In the genomic region with DNA sequence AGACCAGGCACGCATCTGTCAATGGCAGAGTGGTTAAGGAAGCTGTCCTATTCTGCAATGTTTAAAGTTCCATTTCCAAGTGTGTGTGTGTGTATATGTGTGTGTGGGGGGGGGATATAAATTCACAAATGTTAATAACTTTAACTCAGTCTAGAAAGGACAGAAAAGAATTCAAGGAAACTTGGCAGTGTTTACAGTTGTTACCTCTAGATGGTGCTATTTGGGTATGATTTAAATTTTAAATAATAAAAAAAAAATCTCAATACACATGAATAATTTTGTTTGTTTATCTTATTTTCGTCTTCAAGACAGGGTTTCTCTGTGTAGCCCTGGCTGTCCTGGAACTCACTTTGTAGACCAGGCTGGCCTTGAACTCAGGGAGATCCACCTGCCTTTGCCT, we compare ENCODE assay signal across 18 mouse cellular contexts. TPM values are rescaled to one million over a fixed set of nuclear protein-coding genes. Genes with fewer than 3 reads are reported as not detected.
A peak's percentile ranks its signal among the peaks of the same experiment; 100 is the strongest.
DNase-seq lines count a peak whose midpoint lies in the region; ATAC-seq and TF ChIP-seq lines count a peak whose summit lies in the region.
"Had no signal": no experiment of that assay in that cellular context is flagged by ENCODE, and none has a peak within 500 bp of the region (broad histone marks: within the 10 kb centered on the region; RNA-seq: fewer than 3 reads in every experiment).

No protein-coding gene starts in this region.

- H3K4me3 ChIP-seq in heart, adult 2 months, result no peak overlapping the region
- no peak overlapping the region for H3K4me3 ChIP-seq in liver, postnatal 0 days (ENCODE audit: low read depth, low read length)
- no peak overlapping the region for H3K4me3 ChIP-seq in liver, embryonic 12.5 days
- no peak overlapping the region for H3K4me3 ChIP-seq in E14TG2a.4 (replicated peaks; ENCODE audit: low read length)
- H3K4me3 ChIP-seq: embryonic facial prominence, embryonic 12.5 days; heart, embryonic 15.5 days; hindbrain, embryonic 12.5 days; limb, embryonic 13.5 days; megakaryocyte, embryonic 14.5 days had no signal

- H3K79me2 ChIP-seq in heart, adult 2 months (replicated peaks; ENCODE audit: control insufficient read depth, insufficient read depth, low read length), result no peaks in the 10 kb centered on the region

- H3K36me3 ChIP-seq in heart, adult 2 months (ENCODE audit: control insufficient read depth, insufficient read depth, low read length), result no peaks in the 10 kb centered on the region
- H3K36me3 ChIP-seq in liver, postnatal 0 days (replicated peaks; ENCODE audit: insufficient read depth, low read length), result no peaks in the 10 kb centered on the region
- H3K36me3 ChIP-seq in liver, embryonic 12.5 days, result no peaks in the 10 kb centered on the region
- H3K36me3 ChIP-seq in E14TG2a.4 (ENCODE audit: insufficient read depth, low read length), result no peaks in the 10 kb centered on the region
- H3K36me3 ChIP-seq in splenic B cell, adult 2 months (ENCODE audit: control insufficient read depth, insufficient read depth, low read length, poor library complexity, severe bottlenecking), result no peaks in the 10 kb centered on the region
- H3K36me3 ChIP-seq: embryonic facial prominence, embryonic 12.5 days; heart, embryonic 15.5 days; hindbrain, embryonic 12.5 days; limb, embryonic 13.5 days had no signal

- H3K27me3 ChIP-seq in heart, adult 2 months (ENCODE audit: control insufficient read depth, insufficient read depth, low read length), result no peaks in the 10 kb centered on the region
- 0 out of 2 replicates have a peak, but pooled peaks cover 8% of the 10 kb centered on the region for H3K27me3 ChIP-seq in liver, postnatal 0 days (ENCODE audit: insufficient read depth, low read length)
- H3K27me3 ChIP-seq in liver, embryonic 12.5 days (replicated peaks), result peaks cover 32% of the 10 kb centered on the region
- H3K27me3 ChIP-seq in E14TG2a.4 (ENCODE audit: insufficient read depth, low read length), result no peaks in the 10 kb centered on the region
- no peaks in the 10 kb centered on the region for H3K27me3 ChIP-seq in splenic B cell, adult 2 months (ENCODE audit: control insufficient read depth, insufficient read depth, low read length, poor library complexity, severe bottlenecking)

- TF ChIP-seq POLR2A in heart, adult 2 months (IDR thresholded peaks at IDR 0.05; ENCODE audit: insufficient read depth, low read depth, low read length), result no peak

- no peak overlapping the region for H3K4me2 ChIP-seq in liver, postnatal 0 days (ENCODE audit: low read depth, low read length)
- no peak overlapping the region for H3K4me2 ChIP-seq in liver, embryonic 12.5 days
- H3K4me2 ChIP-seq: embryonic facial prominence, embryonic 12.5 days; heart, embryonic 15.5 days; hindbrain, embryonic 12.5 days; limb, embryonic 13.5 days had no signal

- no peak for TF ChIP-seq EP300 in heart, adult 2 months (IDR thresholded peaks at IDR 0.05; ENCODE audit: insufficient read depth, low read depth, low read length)
- TF ChIP-seq EP300 in liver, postnatal 0 days (IDR thresholded peaks at IDR 0.05; ENCODE audit: low read depth), result no peak

- no peak for DNase-seq in heart, adult 2 months
- no peak for DNase-seq in heart, adult 9 months (ENCODE audit: low spot score in 2 of 2)
- no peak for DNase-seq in liver, postnatal 0 days
- peak; percentile 4 for DNase-seq in splenic B cell, adult 2 months (ENCODE audit: low read depth, low spot score)
- DNase-seq in MN1 (ENCODE audit: low spot score), result no peak
- DNase-seq: cerebellum, postnatal 14 days; kidney, adult 11 months; kidney, postnatal 4 days; lung, adult 2 months; right cerebral cortex, adult 18-20 months; thymus, postnatal 36 days had no signal

- H3K9me3 ChIP-seq in liver, postnatal 0 days (ENCODE audit: low read length), result no peaks in the 10 kb centered on the region
- no peaks in the 10 kb centered on the region for H3K9me3 ChIP-seq in liver, embryonic 12.5 days (replicated peaks)
- no peaks in the 10 kb centered on the region for H3K9me3 ChIP-seq in E14TG2a.4 (ENCODE audit: low read length)
- H3K9me3 ChIP-seq: embryonic facial prominence, embryonic 12.5 days; heart, embryonic 15.5 days; hindbrain, embryonic 12.5 days; limb, embryonic 13.5 days; megakaryocyte, embryonic 14.5 days had no signal

- no peak for ATAC-seq in liver, postnatal 0 days
- ATAC-seq in liver, embryonic 12.5 days, result no peak

- TF ChIP-seq CTCF in heart, adult 2 months (IDR thresholded peaks at IDR 0.05), result peak; percentile 63
- 0 out of 2 replicates have a peak, but pooled peaks have one; percentile 14 for TF ChIP-seq CTCF in liver, postnatal 0 days (IDR thresholded peaks at IDR 0.05; ENCODE audit: low read depth)
- TF ChIP-seq CTCF in E14TG2a.4 (conservative IDR thresholded peaks at IDR 0.05; ENCODE audit: low read length), result peak; percentile 38

- no peaks in the 10 kb centered on the region for H3K4me1 ChIP-seq in heart, adult 2 months (ENCODE audit: control insufficient read depth, insufficient read depth, low read length)
- H3K4me1 ChIP-seq in liver, postnatal 0 days (ENCODE audit: insufficient read depth), result no peaks in the 10 kb centered on the region
- H3K4me1 ChIP-seq in liver, embryonic 12.5 days, result peaks cover 5% of the 10 kb centered on the region; the same call in 1 of the 2 replicates
- H3K4me1 ChIP-seq in E14TG2a.4 (replicated peaks; ENCODE audit: low read depth, low read length), result peaks cover 29% of the 10 kb centered on the region

- H3K9ac ChIP-seq in heart, adult 2 months (ENCODE audit: low read depth, low read length), result no peak overlapping the region
- no peak overlapping the region for H3K9ac ChIP-seq in liver, postnatal 0 days (replicated peaks)
- H3K9ac ChIP-seq in liver, embryonic 12.5 days, result no peak overlapping the region
- H3K9ac ChIP-seq: embryonic facial prominence, embryonic 12.5 days; heart, embryonic 15.5 days; hindbrain, embryonic 12.5 days; limb, embryonic 13.5 days had no signal

- intact Hi-C loops in heart, adult 2 months (cut with DNase I), result loop anchor here (2.0 kb wide), 1 partner anchor 109 kb away; no protein-coding TSS in a partner anchor

- 44% methylated on average over 2 of the region's 2 CpGs for WGBS in heart, adult 2 months
- WGBS in liver, postnatal 0 days (ENCODE audit: insufficient replicate concordance), result 34% methylated on average over 2 of the region's 2 CpGs
- 36% methylated on average over 2 of the region's 2 CpGs for WGBS in liver, embryonic 12.5 days (ENCODE audit: insufficient replicate concordance)

- H3K27ac ChIP-seq in heart, adult 2 months, result no peak overlapping the region
- no peak overlapping the region for H3K27ac ChIP-seq in liver, postnatal 0 days (ENCODE audit: low read depth)
- H3K27ac ChIP-seq in liver, embryonic 12.5 days, result no peak overlapping the region
- H3K27ac ChIP-seq: embryonic facial prominence, embryonic 12.5 days; heart, embryonic 15.5 days; hindbrain, embryonic 12.5 days; limb, embryonic 13.5 days had no signal

RNA-seq across cellular contexts. Expression of a gene that starts 22.3 kb away (rescaled TPM):
- total RNA-seq in heart, adult 2 months (2021), result 10 to 100 TPM; 11.9 to 12.6 TPM
- 10.6 and 16.8 TPM in 2 replicates for polyA plus RNA-seq in heart, adult 2 months (2012; rRNA removed)
- 0.34 and 0.41 TPM in 2 replicates for polyA plus RNA-seq in liver, postnatal 0 days (2015; fragmentation: Nextera tagmentation; extraction: Ambion mirVana)
- 0.26 and 0.44 TPM in 2 replicates for polyA plus RNA-seq in liver, embryonic 12.5 days (2016; fragmentation: Nextera tagmentation; extraction: Ambion mirVana)

RNA-seq across cellular contexts. Expression of a gene that starts 45.5 kb away (rescaled TPM):
- 100 to 1,000 TPM; 108 to 129 TPM for total RNA-seq in heart, adult 2 months (2021)
- polyA plus RNA-seq in heart, adult 2 months (2012; rRNA removed), result 215 and 253 TPM in 2 replicates
- 218 and 239 TPM in 2 replicates for polyA plus RNA-seq in liver, postnatal 0 days (2015; fragmentation: Nextera tagmentation; extraction: Ambion mirVana)
- polyA plus RNA-seq in liver, embryonic 12.5 days (2016; fragmentation: Nextera tagmentation; extraction: Ambion mirVana), result 367 and 374 TPM in 2 replicates
